Mouse (Mus musculus): ENCODE data around the gene Dmc1. TPM values are rescaled to one million over a fixed set of nuclear protein-coding genes. Genes with fewer than 3 reads are reported as not detected.

The Dmc1 gene
- polyA plus RNA-seq, 1 experiment = 0.13 TPM

DNA sequence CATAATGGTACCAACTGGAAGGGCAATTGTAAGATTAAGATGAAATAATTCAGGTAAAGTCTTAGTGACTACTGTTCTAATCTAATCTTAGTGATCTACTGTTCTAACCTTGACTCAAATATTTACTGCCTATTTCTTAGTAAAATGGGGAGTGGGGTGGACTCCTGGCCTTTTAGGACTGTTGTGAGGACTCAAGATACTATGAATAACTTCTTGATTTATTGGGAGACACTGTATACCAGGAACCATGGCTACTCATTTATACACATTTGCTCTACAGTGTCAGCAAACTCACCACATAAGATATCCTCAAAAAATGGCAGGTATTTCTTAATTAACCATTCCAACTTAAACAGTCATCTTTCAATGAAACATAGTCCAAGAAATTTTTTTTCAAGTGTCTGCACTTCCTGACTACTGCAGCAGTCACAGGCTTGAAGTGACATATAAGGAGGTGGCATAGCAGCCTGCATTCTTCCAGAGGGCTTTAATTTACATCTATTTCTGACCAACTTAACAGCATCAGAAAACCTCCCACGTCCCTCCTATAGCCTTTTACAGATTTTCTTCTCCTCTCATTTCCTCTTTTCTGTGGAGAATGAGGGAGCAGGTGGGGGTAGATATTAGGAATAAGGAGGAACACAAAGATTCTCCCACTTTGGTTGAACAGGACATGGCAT is 29.2 kb downstream of the Dmc1 start:
- Histone ChIP-seq H3K4me1 (ENCODE audit: control insufficient read depth, insufficient read depth, insufficient read length) (no peaks in the 10 kb centered on the region), H3K4me3 (ENCODE audit: extremely low read depth, insufficient read depth, insufficient read length) (no peak overlapping the region), H3K36me3 (ENCODE audit: control insufficient read depth, insufficient read depth, low read length) (no peaks in the 10 kb centered on the region), H3K27me3 (ENCODE audit: control insufficient read depth, insufficient read depth, low read length) (0 out of 2 replicates have a peak, but pooled peaks cover 1% of the 10 kb centered on the region), H3K27ac (ENCODE audit: insufficient read depth, low read length) (no peak overlapping the region)
- 53% methylated on average over 1 of the region's 1 CpGs for WGBS
- TF ChIP-seq CTCF (IDR thresholded peaks at IDR 0.05; ENCODE audit: extremely low read depth, insufficient read depth, insufficient read length, insufficient replicate concordance) = no peak
- TF ChIP-seq POLR2A (IDR thresholded peaks at IDR 0.05; ENCODE audit: low read depth, low read length) = no peak
- DNase-seq (ENCODE audit: low read depth in 1 of 2, low spot score in 2 of 2) = no peak

DNA sequence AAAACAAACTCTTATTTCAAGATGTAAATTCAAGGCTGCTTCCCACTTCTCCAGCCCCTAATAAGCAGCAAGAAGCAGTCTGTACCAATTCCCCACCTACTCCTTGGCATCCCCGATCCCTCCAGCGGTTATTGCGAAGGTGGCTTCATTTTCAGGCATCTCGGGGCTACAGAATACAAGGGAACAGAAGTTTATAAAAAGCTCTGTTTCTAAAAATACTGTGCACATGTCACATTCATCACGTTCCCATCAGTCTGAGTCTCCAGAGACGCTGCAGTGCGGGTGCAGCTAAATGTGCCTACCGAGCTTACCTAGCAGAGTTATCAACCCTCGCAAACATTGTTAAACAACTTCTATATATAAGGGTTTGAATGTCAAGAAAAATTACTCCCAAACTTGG is 42.5 kb downstream of the Dmc1 start:
- TF ChIP-seq CTCF (IDR thresholded peaks at IDR 0.05; ENCODE audit: extremely low read depth, insufficient read depth, insufficient read length, insufficient replicate concordance) = no peak

GRCm38 (mm10) chr15:79559649-79560048 is 45.3 kb downstream of the Dmc1 start:
- Histone ChIP-seq H3K36me3 (ENCODE audit: control insufficient read depth, insufficient read depth, low read length) (no peaks in the 10 kb centered on the region), H3K27ac (ENCODE audit: insufficient read depth, low read length) (no peak overlapping the region), H3K27me3 (ENCODE audit: control insufficient read depth, insufficient read depth, low read length) (no peaks in the 10 kb centered on the region), H3K4me3 (ENCODE audit: extremely low read depth, insufficient read depth, insufficient read length) (no peak overlapping the region), H3K4me1 (ENCODE audit: control insufficient read depth, insufficient read depth, insufficient read length) (no peaks in the 10 kb centered on the region)
- no peak for DNase-seq (ENCODE audit: low read depth in 1 of 2, low spot score in 2 of 2)
- TF ChIP-seq POLR2A (IDR thresholded peaks at IDR 0.05; ENCODE audit: low read depth, low read length) = no peak
- no peak for TF ChIP-seq CTCF (IDR thresholded peaks at IDR 0.05; ENCODE audit: extremely low read depth, insufficient read depth, insufficient read length, insufficient replicate concordance)
- 85% methylated on average over 3 of the region's 3 CpGs for WGBS

More for the DNA sequence above, 42.5 kb downstream of the Dmc1 start:
- DNase-seq (ENCODE audit: low read depth in 1 of 2, low spot score in 2 of 2) = no peak
- Histone ChIP-seq H3K27ac (ENCODE audit: insufficient read depth, low read length) (no peak overlapping the region), H3K36me3 (ENCODE audit: control insufficient read depth, insufficient read depth, low read length) (no peaks in the 10 kb centered on the region), H3K4me3 (ENCODE audit: extremely low read depth, insufficient read depth, insufficient read length) (no peak overlapping the region), H3K4me1 (ENCODE audit: control insufficient read depth, insufficient read depth, insufficient read length) (no peaks in the 10 kb centered on the region), H3K27me3 (ENCODE audit: control insufficient read depth, insufficient read depth, low read length) (no peaks in the 10 kb centered on the region)
- WGBS = 73% methylated on average over 9 of the region's 9 CpGs

DNA sequence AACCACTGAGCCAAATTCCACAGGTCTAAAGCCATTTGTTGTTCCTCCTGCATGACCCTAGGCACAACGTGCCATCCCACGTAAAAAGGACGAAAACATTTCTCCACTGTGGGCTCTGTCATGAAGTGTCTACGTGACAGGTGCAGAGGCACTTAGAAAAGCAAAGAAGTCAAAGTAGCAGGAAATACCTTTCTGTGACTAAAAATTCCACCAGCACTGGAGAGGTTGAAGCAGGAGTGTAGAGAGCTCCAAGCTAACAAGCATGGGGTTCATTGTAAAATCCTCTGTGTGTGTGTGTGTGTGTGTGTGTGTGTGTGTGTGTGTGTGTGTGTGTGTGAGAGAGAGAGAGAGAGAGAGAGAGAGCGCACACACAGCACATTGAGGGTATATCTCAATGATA is 52.3 kb downstream of the Dmc1 start:
- 81% methylated on average over 5 of the region's 5 CpGs for WGBS
- no peak for DNase-seq (ENCODE audit: low read depth in 1 of 2, low spot score in 2 of 2)
- Histone ChIP-seq H3K27me3 (ENCODE audit: control insufficient read depth, insufficient read depth, low read length) (no peaks in the 10 kb centered on the region), H3K27ac (ENCODE audit: insufficient read depth, low read length) (no peak overlapping the region), H3K4me1 (ENCODE audit: control insufficient read depth, insufficient read depth, insufficient read length) (no peaks in the 10 kb centered on the region), H3K4me3 (ENCODE audit: extremely low read depth, insufficient read depth, insufficient read length) (no peak overlapping the region), H3K36me3 (ENCODE audit: control insufficient read depth, insufficient read depth, low read length) (no peaks in the 10 kb centered on the region)
- TF ChIP-seq CTCF (IDR thresholded peaks at IDR 0.05; ENCODE audit: extremely low read depth, insufficient read depth, insufficient read length, insufficient replicate concordance) = no peak
- TF ChIP-seq POLR2A (IDR thresholded peaks at IDR 0.05; ENCODE audit: low read depth, low read length) = no peak

DNA sequence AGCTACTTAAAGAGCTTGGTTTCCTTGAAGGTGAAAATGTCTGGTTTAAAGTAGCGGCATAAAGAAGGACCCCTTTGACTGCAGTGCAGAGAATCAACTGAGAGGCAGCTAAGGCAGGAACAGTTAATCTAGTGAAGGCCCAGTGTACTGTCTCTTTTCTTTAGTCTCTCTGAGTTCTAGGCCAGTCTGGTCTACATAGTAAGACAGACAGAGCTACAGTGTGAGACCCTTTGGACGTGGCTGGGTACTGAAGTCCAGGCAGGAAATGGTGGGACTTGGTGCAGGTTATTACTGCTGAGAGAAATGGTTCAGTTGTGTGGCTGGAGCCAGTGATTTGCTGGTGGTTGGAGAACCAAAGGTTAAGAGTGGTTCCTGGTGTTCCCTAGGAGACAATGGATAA is 56.7 kb downstream of the Dmc1 start:
- Histone ChIP-seq H3K4me1 (ENCODE audit: control insufficient read depth, insufficient read depth, insufficient read length) (peaks cover 3% of the 10 kb centered on the region), H3K27ac (ENCODE audit: insufficient read depth, low read length) (no peak overlapping the region), H3K4me3 (ENCODE audit: extremely low read depth, insufficient read depth, insufficient read length) (no peak overlapping the region), H3K27me3 (ENCODE audit: control insufficient read depth, insufficient read depth, low read length) (no peaks in the 10 kb centered on the region), H3K36me3 (ENCODE audit: control insufficient read depth, insufficient read depth, low read length) (peaks cover under 1% of the 10 kb centered on the region)
- WGBS = 93% methylated on average over 2 of the region's 2 CpGs
- DNase-seq (ENCODE audit: low read depth in 1 of 2, low spot score in 2 of 2) = no peak
- TF ChIP-seq POLR2A (IDR thresholded peaks at IDR 0.05; ENCODE audit: low read depth, low read length) (no peak), CTCF (IDR thresholded peaks at IDR 0.05; ENCODE audit: extremely low read depth, insufficient read depth, insufficient read length, insufficient replicate concordance) (no peak)

DNA sequence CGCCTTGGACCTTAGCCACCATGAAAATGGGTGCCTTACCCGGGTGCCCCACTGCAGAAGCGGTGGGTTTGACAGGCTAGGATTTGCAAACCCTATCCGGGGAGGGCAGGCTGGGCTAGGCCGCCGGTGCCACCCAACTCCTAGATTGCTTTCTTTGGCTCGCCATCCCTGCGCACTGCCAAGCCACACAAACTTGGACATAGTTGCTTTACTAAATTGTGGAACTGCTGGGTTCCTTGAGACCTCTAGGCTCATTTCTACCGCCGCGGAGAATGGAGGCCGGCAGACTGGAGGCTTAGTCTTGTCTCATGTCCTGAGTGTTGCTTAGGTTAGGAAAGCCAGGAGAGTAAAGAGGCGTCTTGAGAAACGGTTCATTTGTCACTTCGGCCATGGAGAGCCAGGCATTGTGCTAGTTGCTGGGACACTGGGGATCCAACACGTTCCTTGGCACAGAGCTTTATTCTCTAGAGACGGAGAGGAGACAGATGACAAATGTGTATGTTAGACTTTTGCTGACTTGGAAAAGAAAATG is 57.6 kb downstream of the Dmc1 start:
- TF ChIP-seq POLR2A (IDR thresholded peaks at IDR 0.05; ENCODE audit: low read depth, low read length) = no peak
- TF ChIP-seq CTCF (IDR thresholded peaks at IDR 0.05; ENCODE audit: extremely low read depth, insufficient read depth, insufficient read length, insufficient replicate concordance) = no peak
- Histone ChIP-seq H3K27me3 (ENCODE audit: control insufficient read depth, insufficient read depth, low read length) (no peaks in the 10 kb centered on the region), H3K27ac (ENCODE audit: insufficient read depth, low read length) (peak overlapping the region; percentile 92), H3K4me1 (ENCODE audit: control insufficient read depth, insufficient read depth, insufficient read length) (peaks cover 3% of the 10 kb centered on the region), H3K4me3 (ENCODE audit: extremely low read depth, insufficient read depth, insufficient read length) (peak overlapping the region; percentile 62; the same call in 1 of the 2 replicates), H3K36me3 (ENCODE audit: control insufficient read depth, insufficient read depth, low read length) (peaks cover 8% of the 10 kb centered on the region)
- DNase-seq (ENCODE audit: low read depth in 1 of 2, low spot score in 2 of 2) = no peak
- WGBS = 91% methylated on average over 17 of the region's 17 CpGs
